ENCODE assay signal across 8 mouse cellular contexts in the genomic region with DNA sequence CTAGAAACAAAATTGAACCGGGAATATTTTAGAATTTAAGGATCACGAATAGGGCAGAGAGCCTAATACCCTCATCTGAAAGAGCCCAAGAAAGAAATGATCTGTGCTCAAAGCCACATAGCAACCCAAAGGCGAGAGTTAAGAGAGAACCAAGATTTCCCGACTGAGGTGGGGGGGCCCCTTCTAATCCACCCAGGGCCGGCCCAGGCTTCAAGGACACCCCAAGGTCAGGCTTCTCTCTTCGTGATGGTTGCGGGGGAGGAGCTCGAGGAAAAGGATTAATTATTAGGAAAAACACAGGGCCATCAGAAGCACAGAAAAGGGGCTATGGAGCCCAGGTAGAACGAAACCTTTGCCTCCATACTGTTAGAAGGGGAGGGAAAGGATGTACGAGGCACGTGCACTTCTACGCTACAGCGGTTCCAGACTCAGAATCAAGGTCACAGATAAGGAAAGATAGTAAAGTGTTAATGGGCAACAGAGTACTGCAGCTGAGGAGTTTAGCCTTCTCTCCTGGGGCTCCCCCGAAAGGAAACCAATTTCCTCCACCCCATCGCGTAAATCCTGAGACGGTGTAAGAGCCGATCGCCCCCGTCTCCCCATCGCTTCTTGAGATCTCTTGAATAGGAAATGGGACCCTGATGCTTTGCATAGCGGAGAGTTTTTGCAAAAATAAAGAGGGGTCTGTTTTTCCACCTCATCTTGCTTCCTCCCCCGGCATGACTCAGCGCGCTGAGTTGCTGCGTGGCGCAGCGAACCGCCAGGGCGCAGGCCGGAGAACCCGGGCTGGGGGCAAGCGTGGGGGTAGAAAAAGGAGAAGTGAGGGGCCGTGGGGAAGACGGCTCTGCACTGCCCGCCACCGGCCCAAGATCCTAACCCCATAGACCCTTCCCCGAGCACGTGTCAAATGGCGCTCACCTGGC. TPM values are rescaled to one million over a fixed set of nuclear protein-coding genes. Genes with fewer than 3 reads are reported as not detected.
DNase-seq lines count a peak whose midpoint lies in the region.

No protein-coding gene starts in this region.

- WGBS in midbrain, embryonic 10.5 days: under 1% methylated on average over 40 of the region's 40 CpGs

- DNase-seq in ovary, postnatal 36 days (ENCODE audit: low spot score): peak; percentile 52
- DNase-seq in ovary, postnatal 14 days (ENCODE audit: low spot score): no peak
- DNase-seq in forelimb bud, embryonic 11.5 days (ENCODE audit: low read depth, low spot score): peak; percentile 17
- DNase-seq in kidney, adult 9 months: peak; percentile 64
- no peak for DNase-seq in midbrain, embryonic 10.5 days (ENCODE audit: low spot score)
- DNase-seq in adipocyte (ENCODE audit: low spot score): no peak
- DNase-seq in urinary bladder, postnatal 10 days (ENCODE audit: low spot score): no peak

- H3K9me3 ChIP-seq in midbrain, embryonic 10.5 days (replicated peaks): no peaks in the 10 kb centered on the region

- no peaks in the 10 kb centered on the region; the same call in 1 of the 2 replicates for H3K4me1 ChIP-seq in brown adipose tissue, adult 24 weeks (ENCODE audit: control insufficient read depth, insufficient read depth, insufficient read length, low read length)
- H3K4me1 ChIP-seq in midbrain, embryonic 10.5 days: peaks cover 52% of the 10 kb centered on the region

- peaks cover 71% of the 10 kb centered on the region for H3K36me3 ChIP-seq in midbrain, embryonic 10.5 days

- H3K27ac ChIP-seq in brown adipose tissue, adult 24 weeks (replicated peaks; ENCODE audit: low read depth, low read length): peak overlapping the region; percentile 97
- H3K27ac ChIP-seq in midbrain, embryonic 10.5 days (replicated peaks): peak overlapping the region; percentile 97

- peak overlapping the region; percentile 90 for H3K4me3 ChIP-seq in brown adipose tissue, adult 24 weeks (ENCODE audit: insufficient read depth, low read depth, low read length)
- peak overlapping the region; percentile 96 for H3K4me3 ChIP-seq in midbrain, embryonic 10.5 days

- H3K27me3 ChIP-seq in midbrain, embryonic 10.5 days (ENCODE audit: low read depth, poor library complexity, severe bottlenecking): no peaks in the 10 kb centered on the region

RNA-seq across cellular contexts. Expression of gene Fam57b, which starts 0.9 kb away (rescaled TPM):
- 50.7 and 63.7 TPM in 2 replicates for polyA plus RNA-seq in brown adipose tissue, adult 24 weeks (2012; ENCODE audit: insufficient read depth, insufficient read length, missing spikeins)
- polyA plus RNA-seq in midbrain, embryonic 10.5 days (2016; fragmentation: Nextera tagmentation; extraction: Ambion mirVana): 4.1 and 7.7 TPM in 2 replicates

RNA-seq across cellular contexts. Expression of gene Ppp4c, which starts 6.1 kb away (rescaled TPM):
- 46.4 and 53.3 TPM in 2 replicates for polyA plus RNA-seq in brown adipose tissue, adult 24 weeks (2012; ENCODE audit: insufficient read depth, insufficient read length, missing spikeins)
- 376 and 407 TPM in 2 replicates for polyA plus RNA-seq in midbrain, embryonic 10.5 days (2016; fragmentation: Nextera tagmentation; extraction: Ambion mirVana)

RNA-seq across cellular contexts. Expression of gene Tbx6, which starts 17.1 kb away (rescaled TPM):
- not detected in 2 replicates for polyA plus RNA-seq in brown adipose tissue, adult 24 weeks (2012; ENCODE audit: insufficient read depth, insufficient read length, missing spikeins)
- polyA plus RNA-seq in midbrain, embryonic 10.5 days (2016; fragmentation: Nextera tagmentation; extraction: Ambion mirVana): 0.42 and 0.64 TPM in 2 replicates

RNA-seq across cellular contexts. Expression of gene Ypel3, which starts 21.6 kb away (rescaled TPM):
- polyA plus RNA-seq in brown adipose tissue, adult 24 weeks (2012; ENCODE audit: insufficient read depth, insufficient read length, missing spikeins): 156 and 157 TPM in 2 replicates
- polyA plus RNA-seq in midbrain, embryonic 10.5 days (2016; fragmentation: Nextera tagmentation; extraction: Ambion mirVana): 41.0 and 60.5 TPM in 2 replicates

RNA-seq across cellular contexts. Expression of gene Gdpd3, which starts 32.3 kb away (rescaled TPM):
- polyA plus RNA-seq in brown adipose tissue, adult 24 weeks (2012; ENCODE audit: insufficient read depth, insufficient read length, missing spikeins): not detected in 2 replicates
- 0.68 and 1.1 TPM in 2 replicates for polyA plus RNA-seq in midbrain, embryonic 10.5 days (2016; fragmentation: Nextera tagmentation; extraction: Ambion mirVana)

Comparison
In these comparisons a context has a peak if more than half of its experiments do, and no peak if none do; other contexts are left out.
1. DNase-seq: peak in ovary, postnatal 36 days (single experiment), forelimb bud, embryonic 11.5 days (single experiment) and kidney, adult 9 months (single experiment); none in ovary, postnatal 14 days (single experiment), midbrain, embryonic 10.5 days (single experiment), adipocyte (single experiment) and urinary bladder, postnatal 10 days (single experiment).